Mouse (Mus musculus): ENCODE measurements around the gene Ppp2r3d.
"Not testable (repeated sequence)": the region's sequence is repeated elsewhere in the genome, so short reads cannot be mapped to it uniquely, and the experiment has no call there.

Gene Ppp2r3d

DNA sequence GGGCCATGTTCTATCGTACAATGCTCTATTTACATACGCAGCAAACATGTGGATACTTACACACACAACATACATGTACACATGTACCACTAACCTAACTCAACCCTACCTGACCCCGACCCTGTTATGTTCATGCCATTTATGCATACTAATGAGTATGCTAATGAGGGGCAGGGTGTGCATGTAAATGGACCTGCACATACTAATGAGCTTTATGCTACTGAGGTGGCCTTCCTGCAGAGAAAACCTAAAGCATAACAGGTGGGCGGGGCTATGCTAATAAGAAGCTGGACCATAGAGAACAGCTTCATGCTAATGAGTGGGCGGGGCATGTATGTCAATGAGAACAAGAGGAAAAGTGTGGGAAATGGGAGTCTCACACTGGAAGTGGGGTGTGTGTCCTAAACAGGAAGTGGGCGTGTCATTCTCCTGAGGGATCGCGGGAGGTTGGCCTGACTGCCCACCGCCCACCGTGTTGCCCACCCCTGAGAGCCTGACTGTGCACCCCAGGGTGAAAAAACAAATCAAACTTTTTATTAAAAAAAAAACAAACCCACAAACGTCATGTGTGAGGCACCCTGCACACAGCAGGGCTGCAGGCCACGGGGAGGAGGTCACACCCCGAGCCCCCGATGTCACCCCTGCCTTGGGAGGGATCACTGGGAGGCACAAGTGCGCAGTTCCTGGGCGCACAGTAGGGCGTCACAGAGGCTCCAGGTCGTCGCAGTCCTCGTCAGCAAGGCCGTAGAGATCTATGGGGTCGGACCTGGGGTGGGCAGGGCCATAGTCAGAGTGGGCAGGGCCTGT lies at the start of gene Ppp2r3d:
Gene Ppp2r3d (minus strand): TSS at position 803 of the 807 bp plus-strand sequence.
- in situ Hi-C loops (cut with MboI, MseI) = loop anchor here (5.0 kb wide), 1 partner anchor 34 kb away; no protein-coding TSS in a partner anchor

DNA sequence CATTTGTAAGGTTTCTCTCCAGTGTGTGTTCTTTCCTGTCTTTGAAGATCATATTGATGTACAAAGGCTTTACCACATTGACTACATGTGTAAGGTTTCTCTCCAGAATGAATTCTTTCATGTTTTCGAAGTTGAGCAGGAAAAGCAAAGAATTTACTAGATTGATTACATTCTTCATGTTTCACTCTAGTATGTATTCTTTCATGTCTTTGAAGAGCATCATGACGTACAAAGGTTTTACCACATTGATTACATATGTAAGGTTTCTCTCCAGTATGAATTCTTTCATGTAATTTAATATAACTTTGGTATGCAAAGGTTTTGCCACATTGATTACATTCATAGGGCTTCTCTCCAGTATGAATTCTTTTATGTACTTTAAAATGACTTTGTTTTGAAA lies 17.0 kb upstream of the Ppp2r3d start, which contains the start of gene Gm21836:
Gene Gm21836 (minus strand): TSS at position 101 of the 400 bp plus-strand sequence.
- in situ Hi-C loops (cut with MboI, MseI) = not testable (repeated sequence)

- in situ Hi-C loops (cut with MboI, MseI) = not testable (repeated sequence)
Observed at GRCm38 (mm10) chr9:124480361-124480980, 3.8 kb upstream of the Ppp2r3d start.

GRCm38 (mm10) chr9:124478081-124478480 lies 1.4 kb upstream of the Ppp2r3d start:
- in situ Hi-C loops (cut with MboI, MseI) = loop anchor here (5.0 kb wide), 1 partner anchor 36 kb away; no protein-coding TSS in a partner anchor

- in situ Hi-C loops (cut with MboI, MseI) = loop anchor here (5.0 kb wide), 1 partner anchor 33 kb away; no protein-coding TSS in a partner anchor
Observed at GRCm38 (mm10) chr9:124475689-124476088, 1.0 kb downstream of the Ppp2r3d start.

GRCm38 (mm10) chr9:124456572-124456971 lies 20.1 kb downstream of the Ppp2r3d start:
- in situ Hi-C loops (cut with MboI, MseI) = no loop called here

DNA sequence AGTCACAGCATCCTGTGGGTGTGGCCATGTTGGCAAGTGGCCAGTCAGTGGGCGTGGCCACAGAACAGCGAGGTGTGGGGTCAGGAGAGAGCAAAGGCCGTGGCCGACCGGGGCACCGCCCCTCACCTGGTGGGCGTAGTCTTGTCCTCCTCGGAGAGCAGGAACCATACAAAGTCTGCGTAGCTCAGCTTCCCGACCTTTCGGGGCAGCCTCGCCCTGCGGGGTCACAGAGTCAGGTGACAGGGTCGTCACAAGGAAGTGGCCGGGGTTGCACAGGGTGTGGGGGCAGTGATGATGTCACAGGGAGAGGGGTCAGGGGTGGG lies 34.2 kb downstream of the Ppp2r3d start:
- in situ Hi-C loops (cut with MboI, MseI) = loop anchor here (5.0 kb wide), 1 partner anchor 35 kb away; the partner anchor contains the start of gene Ppp2r3d

DNA sequence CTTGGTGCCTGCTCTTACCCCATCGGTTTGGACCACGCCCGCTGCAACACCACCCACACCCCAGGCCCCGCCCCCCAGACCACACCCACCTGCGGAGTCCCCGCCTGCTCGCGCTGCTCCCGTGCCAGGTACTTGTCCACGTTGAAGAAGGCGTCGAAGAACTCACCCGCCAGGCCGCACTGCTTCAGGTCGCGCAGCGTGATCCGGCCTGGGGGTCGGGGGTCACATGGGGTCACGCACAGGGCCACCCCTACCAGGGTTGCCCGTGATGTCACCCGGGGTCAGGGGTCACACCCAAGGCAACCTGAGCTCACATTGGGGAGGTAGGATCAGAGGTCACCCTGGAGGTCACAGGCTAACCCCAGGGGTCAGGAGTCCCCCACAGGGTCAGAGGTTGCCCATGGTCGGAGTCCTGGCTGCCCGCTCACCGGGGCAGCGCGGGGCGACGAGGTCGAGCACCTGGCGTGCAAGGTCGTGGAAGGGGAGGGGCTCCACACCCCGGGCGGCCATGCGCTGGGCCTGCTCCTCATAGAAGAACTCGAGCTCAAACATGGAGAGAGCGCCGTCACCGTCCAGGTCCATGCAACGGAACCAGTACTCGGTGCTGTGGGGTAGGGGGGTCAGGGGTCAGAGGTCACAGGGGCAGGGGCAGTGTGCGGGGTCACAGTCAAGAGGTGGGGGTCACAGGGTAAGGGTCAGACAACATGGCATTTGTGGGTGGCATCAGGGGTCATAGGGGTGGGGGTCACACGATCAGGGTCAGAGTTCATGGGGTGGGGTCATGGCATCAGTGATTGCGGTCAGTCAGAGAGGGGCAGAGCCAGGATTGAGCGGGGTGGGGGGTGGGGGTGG lies 34.8 kb downstream of the Ppp2r3d start:
- in situ Hi-C loops (cut with MboI, MseI) = loop anchor here (5.0 kb wide), 1 partner anchor 35 kb away; the partner anchor contains the start of gene Ppp2r3d

DNA sequence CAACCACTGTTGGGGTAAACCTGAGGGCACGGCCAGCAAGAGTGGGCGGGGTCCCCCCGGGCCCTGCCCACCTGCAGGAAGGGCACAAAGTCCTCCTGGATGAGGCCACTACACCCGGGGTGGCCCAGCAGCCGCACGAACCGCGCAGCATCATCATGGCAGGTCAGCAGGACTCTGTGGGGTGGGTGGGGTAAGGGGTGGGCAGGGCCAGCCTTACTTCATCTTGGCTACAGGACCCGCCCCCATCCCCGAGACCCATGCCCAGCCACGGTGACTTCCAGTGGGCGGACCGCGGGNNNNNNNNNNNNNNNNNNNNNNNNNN lies 36.0 kb downstream of the Ppp2r3d start:
- in situ Hi-C loops (cut with MboI, MseI) = loop anchor here (5.0 kb wide), 1 partner anchor 37 kb away; the partner anchor contains the start of gene Ppp2r3d

DNA sequence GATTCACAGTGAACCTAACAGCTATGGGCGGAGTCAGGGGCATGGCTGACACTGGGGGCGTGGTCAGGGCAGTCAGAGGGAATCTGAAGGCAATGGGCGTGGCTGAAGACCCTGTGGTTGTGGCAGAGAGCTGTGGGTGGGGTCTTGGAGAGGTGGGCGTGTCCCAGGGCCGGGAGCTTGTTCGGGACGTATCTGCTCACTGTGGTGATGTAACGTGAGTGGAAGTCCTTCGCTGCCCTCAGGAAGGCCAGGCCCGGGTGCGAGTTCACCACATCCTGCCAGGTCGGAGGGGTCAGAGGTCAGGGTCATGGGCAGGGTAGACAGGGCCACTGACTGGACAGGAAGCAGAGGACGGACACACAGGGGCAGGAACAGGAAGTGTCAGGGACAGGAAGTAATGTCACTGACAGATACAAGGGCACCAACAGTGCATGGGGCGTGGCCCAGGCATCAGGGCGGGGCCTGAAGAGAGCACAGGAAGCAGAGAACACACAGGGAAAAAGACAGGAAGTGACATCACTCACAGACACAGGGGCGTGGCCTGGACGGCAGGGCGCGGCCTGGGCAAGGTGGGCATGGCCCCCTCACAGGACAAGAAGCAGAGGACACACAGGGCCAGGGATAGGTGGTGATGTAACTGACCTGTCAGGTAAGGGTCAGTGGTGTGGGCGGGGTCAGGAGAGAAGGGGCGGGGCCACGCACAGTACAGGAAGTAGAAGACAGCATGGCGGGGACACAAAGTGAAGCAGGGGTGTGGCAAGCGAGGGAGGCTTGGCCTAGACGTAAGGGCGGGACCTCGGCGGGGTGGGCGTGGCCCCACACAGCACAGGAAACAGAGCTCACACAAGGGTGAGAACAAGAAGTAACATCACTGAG lies 36.6 kb downstream of the Ppp2r3d start:
- in situ Hi-C loops (cut with MboI, MseI) = loop anchor here (5.0 kb wide), 1 partner anchor 37 kb away; the partner anchor contains the start of gene Ppp2r3d

- in situ Hi-C loops (cut with MboI, MseI) = no loop called here
Observed at GRCm38 (mm10) chr9:124439403-124439847, 37.3 kb downstream of the Ppp2r3d start.

GRCm38 (mm10) chr9:124438686-124439346 lies 37.9 kb downstream of the Ppp2r3d start:
- in situ Hi-C loops (cut with MboI, MseI) = no loop called here

GRCm38 (mm10) chr9:124425411-124425885 lies 51.2 kb downstream of the Ppp2r3d start:
- in situ Hi-C loops (cut with MboI, MseI) = no loop called here

DNA sequence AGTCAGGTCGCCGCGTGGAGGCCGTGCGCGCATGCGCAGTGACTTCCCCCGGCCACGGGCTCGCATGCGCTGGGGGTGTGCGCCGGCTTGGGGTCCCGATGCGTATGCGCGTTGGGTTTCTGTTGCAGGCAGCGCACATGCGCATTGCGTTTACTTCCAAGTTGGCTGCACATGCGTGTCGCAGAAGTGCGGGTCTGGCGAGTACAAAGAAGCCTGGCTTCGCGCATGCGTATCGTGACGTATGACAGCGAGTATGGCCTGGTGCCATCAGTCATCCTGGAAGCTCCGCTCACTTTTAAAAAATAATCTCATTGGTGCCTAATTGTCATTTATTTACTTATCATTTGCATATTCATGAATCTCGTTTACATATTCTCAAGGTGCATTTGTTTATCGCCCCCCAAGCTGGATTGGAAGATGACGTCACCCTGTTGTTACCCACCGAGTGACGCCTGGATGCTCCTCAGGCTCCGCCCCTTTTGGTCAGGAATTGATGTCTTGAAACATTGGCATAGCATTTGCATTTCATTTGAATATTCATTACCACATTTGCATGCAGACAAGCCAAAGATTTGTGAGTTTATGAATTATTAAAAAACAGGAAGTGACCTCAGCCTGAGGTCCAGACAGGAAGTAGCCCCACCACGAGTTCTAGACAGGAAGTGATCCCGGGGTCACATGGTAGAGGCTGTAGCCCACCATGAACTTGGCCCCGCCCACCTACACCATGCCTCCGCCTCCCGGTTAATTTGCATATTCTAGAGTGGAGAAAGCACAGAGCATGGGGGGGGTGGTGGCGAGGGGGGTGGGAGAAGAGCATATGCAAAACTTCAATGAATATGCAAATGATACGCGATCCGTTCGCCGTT lies 51.9 kb downstream of the Ppp2r3d start:
- in situ Hi-C loops (cut with MboI, MseI) = no loop called here

GRCm38 (mm10) chr9:124424292-124424541 lies 52.5 kb downstream of the Ppp2r3d start:
- in situ Hi-C loops (cut with MboI, MseI) = no loop called here

DNA sequence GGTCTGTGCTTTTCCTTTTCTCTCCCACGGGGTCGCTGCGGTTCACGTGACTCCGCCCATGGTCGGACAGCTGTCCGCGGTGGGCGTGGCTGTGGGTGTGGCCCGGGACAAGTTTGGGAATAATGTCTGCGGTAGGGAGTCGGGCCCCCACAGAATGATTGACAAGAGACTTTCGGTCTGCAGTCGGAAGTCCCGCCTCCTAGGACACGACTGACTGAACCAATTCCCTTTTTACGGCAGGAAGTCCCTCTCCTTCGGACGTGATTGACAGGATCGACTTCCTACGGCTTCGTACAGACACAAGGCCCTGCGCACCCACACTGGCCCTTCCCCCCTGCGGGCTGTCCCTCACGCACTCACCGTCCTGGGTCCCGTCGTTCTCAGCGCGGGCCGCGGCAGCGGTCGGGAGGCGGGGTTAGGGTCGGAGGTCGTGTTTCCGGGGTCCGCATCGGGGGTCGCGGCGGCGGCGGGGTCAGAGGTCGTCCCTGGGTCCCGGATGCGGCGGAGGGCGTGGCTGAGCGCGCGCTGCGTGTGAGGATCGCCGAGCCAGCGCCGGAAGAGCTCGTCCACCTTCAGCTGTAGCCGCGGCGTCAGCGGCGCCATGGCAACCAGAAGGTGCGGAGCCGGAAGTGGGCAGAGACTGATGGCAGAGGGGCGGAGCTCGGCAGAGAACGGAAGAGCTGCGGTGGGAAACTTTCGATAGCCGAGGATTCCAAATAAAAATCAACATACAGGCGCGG lies 53.0 kb downstream of the Ppp2r3d start:
- in situ Hi-C loops (cut with MboI, MseI) = no loop called here

DNA sequence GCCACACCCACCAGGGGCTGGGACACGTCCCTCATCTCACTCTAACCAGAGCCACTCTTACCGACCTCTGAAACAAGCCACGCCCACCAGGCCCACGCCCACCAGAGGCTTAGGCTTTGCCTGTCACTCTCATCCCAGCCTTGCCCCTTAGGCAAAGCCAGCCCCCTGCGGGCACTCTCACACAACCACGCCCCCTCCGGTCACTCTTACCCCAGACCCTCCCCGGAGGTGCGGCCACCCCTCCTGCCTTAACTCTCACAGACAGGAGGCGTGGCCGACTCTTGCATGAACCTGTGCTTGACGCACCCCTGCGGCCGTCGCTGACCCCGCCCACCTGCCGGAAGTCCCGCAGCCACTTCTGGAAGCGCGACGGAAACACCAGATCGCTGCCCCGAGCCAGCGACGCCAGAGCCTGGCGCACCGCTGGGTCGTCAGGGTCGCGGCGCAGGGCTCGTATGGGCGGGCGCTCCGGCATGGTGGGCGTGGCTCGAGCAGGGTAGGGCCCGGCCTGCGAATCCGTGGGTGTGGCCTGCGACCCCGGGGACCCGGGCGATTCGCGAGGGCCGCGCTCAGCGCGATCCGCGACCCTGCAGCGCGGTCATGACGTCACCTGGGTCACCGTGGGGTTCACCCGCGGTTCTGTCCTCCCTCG lies 53.7 kb downstream of the Ppp2r3d start:
- in situ Hi-C loops (cut with MboI, MseI) = no loop called here

DNA sequence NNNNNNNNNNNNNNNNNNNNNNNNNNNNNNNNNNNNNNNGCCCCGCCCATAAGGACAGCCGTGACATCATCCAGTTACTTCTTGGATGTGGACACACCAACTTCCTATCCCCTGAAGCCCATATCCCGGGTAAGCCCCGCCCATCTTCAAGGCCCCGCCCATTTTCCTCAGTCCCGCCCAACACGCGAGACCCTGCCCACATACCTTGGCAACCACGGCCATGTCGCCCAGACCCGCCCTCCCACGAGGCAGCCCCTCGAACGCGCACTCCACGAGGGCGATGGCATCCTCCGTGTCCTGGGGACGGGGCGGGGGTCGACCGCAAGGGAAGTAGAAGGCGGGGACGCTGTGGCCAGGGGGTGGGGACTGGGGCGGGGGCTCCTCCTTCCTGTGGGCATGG lies 54.3 kb downstream of the Ppp2r3d start:
- in situ Hi-C loops (cut with MboI, MseI) = no loop called here

Data from T-helper 1 cell (primary cell).